Mouse (Mus musculus) splenic B cell, adult 2 months (primary cell): ENCODE results near the gene Nrcam.

Source experiments
- DNase-seq: peaks from one replicate; pipeline ENCODE4 v3.0.0-alpha.2; 2011; ENCODE audit warnings: low read depth, low spot score
- H3K27me3 ChIP-seq: 2 replicates; pipeline ENCODE4 v1.6.1; 2012; ENCODE audit warnings: mild to moderate bottlenecking, low read length, moderate library complexity, mixed read lengths; ENCODE audit not compliant: control insufficient read depth, poor library complexity, insufficient read depth, severe bottlenecking
- H3K36me3 ChIP-seq: 2 replicates; pipeline ENCODE4 v1.6.1; 2012; ENCODE audit warnings: mild to moderate bottlenecking, low read length, moderate library complexity, mixed read lengths; ENCODE audit not compliant: control insufficient read depth, poor library complexity, insufficient read depth, severe bottlenecking

Nrcam gene

DNA sequence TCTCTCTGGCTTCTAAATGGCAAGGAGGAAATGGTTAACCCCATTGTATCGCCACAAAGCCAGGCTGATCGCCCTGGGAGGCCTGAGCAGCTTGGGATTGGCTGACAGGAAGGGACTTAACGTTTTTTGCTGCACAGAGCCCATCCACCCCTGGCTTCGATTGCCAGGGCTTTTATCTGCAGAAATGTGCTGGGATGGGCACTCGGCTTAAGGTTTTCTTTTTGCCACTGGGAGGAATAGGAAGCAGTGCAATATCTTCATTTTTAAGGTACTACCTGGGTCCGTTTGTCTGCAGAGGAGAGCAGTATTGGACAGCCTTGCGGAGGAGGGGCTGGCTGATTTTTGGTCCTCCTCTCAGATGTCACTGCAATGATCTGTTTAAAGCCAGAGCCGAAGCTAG is 110.2 kb downstream of the Nrcam start:
- no peak for DNase-seq
- Histone ChIP-seq H3K27me3 (no peaks in the 10 kb centered on the region), H3K36me3 (no peaks in the 10 kb centered on the region)

DNA sequence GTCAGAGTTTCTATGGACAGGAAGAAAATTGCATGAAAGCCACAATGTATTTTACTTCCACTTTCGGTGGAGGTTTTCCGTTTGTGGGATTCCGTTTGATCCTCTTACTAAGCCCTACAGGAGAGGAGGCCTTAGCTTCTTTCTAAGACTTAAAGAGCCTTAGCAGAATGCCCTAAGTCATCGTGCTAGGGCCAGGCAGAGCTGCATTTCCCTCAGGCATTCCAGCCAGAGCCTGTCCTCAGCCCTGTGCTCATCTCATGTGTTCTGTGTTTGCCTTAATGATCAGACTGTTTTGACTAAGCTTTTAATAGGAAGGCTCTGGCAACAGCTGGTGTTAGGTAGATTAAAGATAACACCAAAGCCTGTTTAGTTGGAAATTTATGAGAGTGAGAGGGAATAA is 111.5 kb downstream of the Nrcam start:
- H3K36me3 ChIP-seq, result no peaks in the 10 kb centered on the region
- H3K27me3 ChIP-seq, result no peaks in the 10 kb centered on the region
- no peak for DNase-seq

DNA sequence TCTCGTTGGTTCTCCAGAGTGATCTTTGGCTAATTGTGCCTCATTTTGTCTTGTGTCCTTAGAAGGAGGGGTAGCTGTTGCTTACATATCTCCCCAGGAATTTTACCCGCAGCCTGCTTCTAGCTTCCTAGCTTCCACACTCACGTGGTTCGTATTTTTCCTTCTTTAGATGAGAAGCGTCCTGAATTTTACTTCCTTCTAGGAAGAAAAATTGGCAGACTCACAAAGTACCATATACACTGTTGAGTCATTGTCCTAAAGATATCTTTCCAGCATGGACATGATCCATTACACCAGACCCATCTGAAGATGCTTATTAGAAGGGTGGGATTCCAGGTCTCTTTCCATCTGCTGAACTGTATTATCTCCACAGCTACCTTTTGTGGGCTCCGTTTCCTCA is 122.2 kb downstream of the Nrcam start:
- no peak for DNase-seq
- Histone ChIP-seq H3K27me3 (no peaks in the 10 kb centered on the region; the same call in none of the 2 replicates), H3K36me3 (no peaks in the 10 kb centered on the region)

DNA sequence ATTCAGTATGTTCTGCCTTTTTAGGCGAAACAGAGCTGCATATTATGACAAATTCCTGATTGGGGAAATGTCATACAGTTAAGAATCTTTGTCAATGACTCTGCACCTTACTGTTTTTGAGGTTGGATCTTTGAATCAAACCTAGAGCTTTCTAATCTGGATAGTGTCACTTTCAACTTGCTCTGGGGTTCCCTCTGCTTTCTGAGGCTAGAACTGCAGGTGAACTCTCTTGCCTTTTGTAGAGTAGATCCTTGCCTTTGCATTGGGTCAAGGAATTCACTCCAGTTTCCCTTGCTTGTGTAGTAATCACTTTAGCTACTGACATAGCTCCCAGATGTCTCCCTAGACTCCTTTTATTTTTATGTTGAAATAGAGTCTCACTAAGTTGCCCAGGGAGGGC is 123.1 kb downstream of the Nrcam start:
- Histone ChIP-seq H3K36me3 (no peaks in the 10 kb centered on the region), H3K27me3 (no peaks in the 10 kb centered on the region; the same call in none of the 2 replicates)
- no peak for DNase-seq

DNA sequence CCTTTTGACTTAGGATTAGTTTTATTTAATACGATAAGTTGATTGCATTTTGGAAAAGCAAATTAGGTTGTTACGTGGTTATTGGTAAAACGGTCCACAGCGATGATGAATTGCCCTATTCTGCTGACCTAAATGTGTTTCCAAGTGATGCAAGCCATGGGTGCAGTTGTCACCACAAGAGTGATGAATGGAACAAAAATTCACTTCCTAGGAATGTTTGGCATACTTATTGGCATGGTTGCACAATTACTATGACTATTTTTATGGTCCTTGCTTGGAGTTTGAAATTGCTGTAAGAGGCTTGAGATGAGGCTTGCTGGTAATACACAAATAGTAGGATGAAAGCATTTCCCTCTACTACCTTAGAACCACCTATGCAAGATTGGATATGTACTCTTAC is 125.1 kb downstream of the Nrcam start:
- Histone ChIP-seq H3K27me3 (no peaks in the 10 kb centered on the region; the same call in 1 of the 2 replicates), H3K36me3 (no peaks in the 10 kb centered on the region)
- no peak for DNase-seq

DNA sequence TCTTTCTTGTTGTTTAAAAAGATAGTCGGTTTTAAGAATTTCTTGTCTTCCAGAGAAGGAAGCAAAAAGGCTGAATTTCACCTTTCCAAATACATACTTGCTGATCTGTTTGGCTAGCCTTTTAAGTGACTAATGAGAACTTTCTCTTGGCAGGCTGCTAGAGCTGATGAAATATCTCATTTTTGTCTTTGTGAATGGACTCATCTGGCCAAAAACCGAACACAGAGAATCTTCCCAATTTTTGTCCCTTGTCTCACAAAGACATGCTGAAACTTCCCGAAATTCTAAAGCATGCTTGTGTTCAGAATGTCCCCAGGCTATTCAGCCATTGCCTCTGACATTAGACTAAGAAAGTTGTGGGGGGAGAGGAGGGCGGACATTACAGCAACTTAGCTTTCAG is 129.3 kb downstream of the Nrcam start:
- no peak for DNase-seq
- no peaks in the 10 kb centered on the region for H3K27me3 ChIP-seq
- no peaks in the 10 kb centered on the region for H3K36me3 ChIP-seq

DNA sequence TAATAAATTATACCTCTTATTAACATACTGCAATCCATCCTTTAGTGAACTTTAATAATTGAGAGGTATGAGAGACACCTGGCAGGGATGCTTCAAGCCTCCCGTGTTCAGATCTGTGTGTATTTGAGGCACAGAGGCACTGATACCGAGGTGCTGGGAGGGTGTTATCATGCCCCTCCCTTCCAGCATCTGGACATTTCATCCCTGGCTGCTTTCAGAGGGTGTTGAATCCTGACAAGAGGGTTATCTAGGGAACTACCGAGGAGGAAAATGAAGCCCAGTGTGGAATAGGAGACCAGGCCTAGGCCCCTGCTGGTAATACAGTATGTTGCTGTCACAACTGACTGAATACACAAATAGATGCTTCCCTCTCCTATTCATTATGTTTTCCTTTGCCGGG is 133.8 kb downstream of the Nrcam start:
- Histone ChIP-seq H3K36me3 (no peaks in the 10 kb centered on the region), H3K27me3 (no peaks in the 10 kb centered on the region)
- no peak for DNase-seq

DNA sequence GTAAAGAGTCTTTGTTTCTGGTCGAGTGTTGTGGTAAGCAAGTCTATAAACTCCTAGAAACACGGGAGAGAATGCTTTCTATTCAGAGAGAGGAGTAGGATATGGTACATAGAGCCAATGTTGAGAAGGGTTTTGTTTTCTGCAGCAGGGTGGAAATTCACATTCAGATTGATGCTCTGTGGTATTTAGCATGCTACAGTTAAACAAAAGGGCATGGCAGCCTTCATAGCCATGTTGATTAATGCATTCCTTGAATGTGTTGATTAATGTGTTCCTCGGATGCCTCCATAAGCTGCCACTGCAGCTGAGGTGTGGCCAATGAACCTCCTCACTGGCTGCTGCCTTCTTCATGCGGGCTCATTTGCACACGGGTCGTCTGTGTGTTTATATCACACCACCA is 134.3 kb downstream of the Nrcam start:
- H3K27me3 ChIP-seq, result no peaks in the 10 kb centered on the region
- no peaks in the 10 kb centered on the region for H3K36me3 ChIP-seq
- no peak for DNase-seq

DNA sequence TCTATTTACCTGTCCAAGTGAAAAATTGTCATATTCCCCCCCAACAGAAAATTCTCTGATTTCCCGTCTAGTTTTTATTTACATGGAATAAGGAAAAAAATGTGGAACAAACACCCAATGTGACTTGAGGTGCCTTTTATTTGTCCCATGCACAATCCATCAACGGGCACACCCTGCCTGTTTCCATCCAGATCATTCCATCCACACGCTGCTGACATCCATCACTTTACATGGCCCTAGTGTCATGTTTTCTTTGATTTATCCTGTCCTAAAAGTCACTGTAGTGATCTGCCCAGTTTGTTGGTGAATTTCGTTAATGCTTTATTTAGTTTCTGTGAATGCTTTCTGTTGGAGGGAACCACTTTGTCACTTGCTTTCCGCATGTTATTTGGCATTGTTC is 142.4 kb downstream of the Nrcam start:
- DNase-seq, result no peak
- no peaks in the 10 kb centered on the region for H3K27me3 ChIP-seq
- H3K36me3 ChIP-seq, result no peaks in the 10 kb centered on the region

DNA sequence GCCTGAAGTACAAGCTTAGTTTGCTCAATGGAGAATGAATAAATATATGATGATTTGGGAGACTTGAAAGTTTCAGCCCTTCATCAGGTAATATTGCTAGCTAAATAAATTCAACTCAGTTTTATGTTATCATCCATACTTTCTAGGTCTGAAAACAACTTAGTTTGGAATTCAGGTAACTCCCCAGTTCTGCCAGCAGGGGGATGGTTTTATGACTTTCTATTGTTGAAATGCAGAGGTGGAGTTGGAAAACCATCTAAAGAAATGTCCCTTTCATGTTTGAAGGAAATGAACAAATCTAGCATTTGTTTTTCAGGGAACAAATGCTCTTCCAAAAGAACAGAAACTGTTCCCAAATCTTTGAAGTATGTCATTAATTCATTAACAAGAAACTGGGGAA is 146.7 kb downstream of the Nrcam start:
- DNase-seq, result no peak
- Histone ChIP-seq H3K27me3 (no peaks in the 10 kb centered on the region), H3K36me3 (no peaks in the 10 kb centered on the region)

DNA sequence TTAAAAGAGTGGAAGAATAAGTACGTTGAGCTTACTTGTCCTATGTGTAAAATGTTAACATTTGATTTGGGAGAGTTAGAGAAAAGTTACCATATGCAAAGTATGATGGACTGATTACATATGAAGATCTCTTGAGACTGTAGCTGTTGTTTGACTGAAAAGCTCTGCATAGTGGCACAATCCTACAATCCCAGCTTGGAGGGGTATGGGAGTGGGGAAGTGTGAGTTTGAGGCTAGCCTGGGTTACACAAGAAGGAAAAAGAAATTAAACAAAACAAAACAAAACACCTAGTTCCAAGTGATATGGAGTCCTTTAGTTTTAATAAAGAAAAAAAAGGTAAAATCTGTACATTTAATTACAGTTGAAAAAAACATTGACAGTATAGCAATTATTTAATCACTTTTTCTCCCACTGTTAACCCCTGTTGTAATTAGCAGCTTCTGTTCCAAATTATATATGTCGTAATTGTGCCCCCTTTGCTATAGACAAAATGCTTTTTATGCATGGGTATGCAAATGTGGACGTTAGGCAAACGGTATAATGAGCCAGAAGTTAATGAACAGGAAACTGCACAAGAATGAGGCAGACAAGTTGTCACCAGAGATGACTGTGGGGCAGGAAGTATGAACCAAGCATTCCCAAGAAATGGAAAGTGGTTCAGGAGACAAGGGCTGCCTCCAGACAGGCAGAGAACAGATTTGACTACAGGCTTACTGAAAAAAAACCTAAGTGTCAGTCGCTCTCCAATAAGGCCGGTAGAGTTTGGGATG is 150.8 kb downstream of the Nrcam start:
- Histone ChIP-seq H3K36me3 (no peaks in the 10 kb centered on the region), H3K27me3 (no peaks in the 10 kb centered on the region)
- DNase-seq, result no peak

DNA sequence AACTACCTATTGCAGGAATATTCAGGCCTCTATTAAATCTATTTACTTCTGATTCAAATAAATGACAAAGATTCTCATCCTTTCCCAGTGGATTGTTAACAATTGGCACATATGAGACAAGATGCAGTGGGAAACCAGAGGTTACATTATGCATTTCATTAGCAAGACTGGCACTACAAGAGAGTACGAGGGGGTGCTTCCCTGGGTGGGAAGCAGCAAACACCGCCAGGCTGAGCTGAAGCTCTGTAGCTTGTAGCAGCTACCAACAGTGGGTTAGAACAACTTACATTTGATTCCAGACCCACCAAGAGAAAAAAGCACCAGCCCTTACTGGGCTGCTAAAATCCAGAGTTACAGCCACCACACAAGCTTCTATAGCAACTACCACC is 151.3 kb downstream of the Nrcam start:
- Histone ChIP-seq H3K27me3 (no peaks in the 10 kb centered on the region), H3K36me3 (no peaks in the 10 kb centered on the region)
- DNase-seq, result no peak

DNA sequence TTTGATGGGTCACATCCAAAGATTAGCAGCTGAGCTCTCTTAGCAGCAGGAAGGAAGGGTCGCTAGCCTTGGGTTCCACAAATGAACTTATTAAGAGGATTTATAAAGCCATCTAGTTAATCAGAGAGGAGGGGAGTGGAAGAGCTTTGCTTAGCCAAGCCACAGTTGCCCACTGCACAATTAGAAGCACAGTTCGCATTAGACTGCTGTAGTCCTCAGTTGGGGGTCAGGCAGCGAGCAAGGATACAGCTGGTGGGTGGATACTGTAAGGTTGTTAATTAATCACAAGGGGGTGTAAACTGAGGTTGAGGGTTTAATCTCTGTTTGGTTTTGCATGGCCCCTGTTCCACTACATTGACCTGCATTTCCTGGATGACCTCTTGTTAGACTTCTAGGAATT is 152.7 kb downstream of the Nrcam start:
- no peak for DNase-seq
- Histone ChIP-seq H3K27me3 (no peaks in the 10 kb centered on the region), H3K36me3 (no peaks in the 10 kb centered on the region)

DNA sequence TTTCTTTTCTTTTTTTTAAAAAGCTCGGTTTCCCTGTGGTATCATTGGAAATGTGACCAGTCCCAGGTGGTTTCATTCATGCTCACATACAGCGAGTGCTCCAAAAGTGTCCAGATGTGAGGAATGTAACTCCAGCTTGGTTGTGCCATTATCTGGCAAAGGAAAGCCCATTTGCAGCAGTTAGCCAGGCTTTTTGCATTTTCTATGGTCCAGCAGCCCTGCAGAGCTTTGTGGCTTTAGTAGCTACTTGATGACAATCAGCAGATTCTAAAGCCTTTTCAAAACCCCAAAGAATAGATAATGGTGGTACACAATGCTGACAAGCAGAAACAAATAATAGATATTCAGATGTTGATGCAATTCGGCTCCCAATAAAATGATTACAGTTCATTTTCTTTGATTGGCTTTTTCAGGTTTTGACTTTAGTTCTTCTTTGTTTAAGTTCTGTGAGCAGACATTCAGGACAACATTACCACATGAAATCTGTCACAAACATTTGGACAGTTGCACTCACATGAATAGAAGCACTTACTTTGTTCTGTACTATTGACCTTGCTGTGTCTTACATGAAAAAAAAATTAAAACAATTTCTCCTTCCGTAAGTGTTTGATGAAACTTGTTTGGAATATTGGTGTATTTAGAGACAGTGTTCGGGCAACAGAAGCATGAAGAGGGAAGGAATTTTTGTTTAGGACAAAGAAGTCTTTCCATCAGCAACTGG is 164.2 kb downstream of the Nrcam start:
- Histone ChIP-seq H3K36me3 (no peaks in the 10 kb centered on the region), H3K27me3 (no peaks in the 10 kb centered on the region)
- no peak for DNase-seq

DNA sequence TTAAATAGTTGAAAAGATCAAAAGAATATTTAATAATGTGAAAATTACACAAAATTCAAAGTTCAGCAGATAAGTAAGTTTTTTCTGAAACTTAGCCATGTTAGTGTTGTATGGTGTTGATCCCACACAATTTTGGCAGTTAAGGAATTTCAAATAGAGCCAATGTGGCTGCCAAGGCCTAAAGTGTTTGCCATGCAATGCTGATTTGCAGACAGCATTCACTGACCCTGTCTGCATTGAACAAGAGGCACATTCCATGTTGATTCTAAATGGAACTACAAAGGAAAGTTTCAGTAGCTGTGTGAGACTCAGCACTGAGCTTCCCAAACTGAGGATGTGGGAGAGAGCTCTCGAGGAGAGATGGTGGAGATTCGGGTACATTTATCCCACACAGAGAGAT is 169.1 kb downstream of the Nrcam start:
- no peaks in the 10 kb centered on the region for H3K27me3 ChIP-seq
- no peak for DNase-seq
- H3K36me3 ChIP-seq, result no peaks in the 10 kb centered on the region
